Mouse (Mus musculus): ENCODE measurements around the gene Spata21. TPM values are rescaled to one million over a fixed set of nuclear protein-coding genes. Genes with fewer than 3 reads are reported as not detected.

The Spata21 gene
- total RNA-seq, 2 experiments from 2014 or later = not detected

DNA sequence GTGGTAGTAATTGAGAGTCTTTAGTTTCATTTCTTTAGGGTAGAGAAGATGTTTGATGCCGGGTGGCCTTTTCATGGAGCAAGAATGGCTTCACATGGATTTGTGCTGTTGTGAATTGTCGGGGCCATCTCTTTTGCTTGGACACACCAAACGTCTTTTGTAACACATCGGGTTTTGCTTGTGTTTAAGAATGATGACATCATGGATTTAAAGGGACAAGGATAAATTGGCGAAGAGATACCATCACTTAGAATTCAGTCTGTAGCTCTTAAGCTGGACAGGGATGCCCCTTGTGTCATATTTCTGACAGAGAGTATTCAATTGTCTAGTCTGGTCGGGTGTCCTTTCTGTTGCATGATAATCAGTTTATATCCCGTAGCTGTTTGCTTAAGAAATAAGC is 61.0 kb downstream of the Spata21 start:
- no peak for DNase-seq (ENCODE audit: low spot score)

DNA sequence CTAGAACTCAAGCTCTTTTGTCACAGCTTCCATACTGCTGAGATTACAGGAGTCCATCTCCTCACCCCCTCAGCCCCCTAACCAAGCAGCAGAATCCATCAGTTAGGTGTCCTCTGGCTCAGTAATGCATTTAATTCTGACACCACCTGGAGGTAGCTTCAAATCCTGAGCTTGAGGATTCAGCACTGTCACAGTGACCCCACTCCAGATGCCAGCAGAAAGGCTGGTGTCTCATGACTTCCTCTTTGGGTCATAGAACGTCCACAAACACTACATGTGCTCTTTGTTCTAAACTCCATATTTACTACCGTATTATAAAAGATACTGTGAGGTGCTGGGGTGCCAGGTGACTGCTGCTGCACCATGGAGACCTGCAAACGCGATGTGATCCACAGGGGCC is 69.4 kb downstream of the Spata21 start:
- DNase-seq (ENCODE audit: low spot score) = no peak

DNA sequence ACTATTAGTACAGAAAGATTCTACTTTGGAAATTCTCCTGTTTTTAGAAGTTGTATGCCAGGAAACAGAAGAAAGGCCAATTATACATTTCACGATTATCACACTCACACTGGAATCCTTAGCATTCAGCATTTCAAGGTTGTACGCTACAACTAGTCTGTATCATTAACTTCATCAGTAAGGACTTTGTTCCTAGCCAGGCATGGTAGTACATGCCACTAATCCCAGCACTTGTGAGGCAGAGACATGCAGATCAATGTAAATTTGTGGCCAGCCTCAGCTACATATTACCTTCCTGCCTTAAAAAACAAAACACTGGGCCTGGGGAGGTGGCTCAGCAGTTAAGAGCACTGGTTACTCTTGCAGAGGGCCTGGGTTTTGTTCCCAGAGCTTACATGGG is 70.5 kb downstream of the Spata21 start:
- DNase-seq (ENCODE audit: low spot score) = no peak

DNA sequence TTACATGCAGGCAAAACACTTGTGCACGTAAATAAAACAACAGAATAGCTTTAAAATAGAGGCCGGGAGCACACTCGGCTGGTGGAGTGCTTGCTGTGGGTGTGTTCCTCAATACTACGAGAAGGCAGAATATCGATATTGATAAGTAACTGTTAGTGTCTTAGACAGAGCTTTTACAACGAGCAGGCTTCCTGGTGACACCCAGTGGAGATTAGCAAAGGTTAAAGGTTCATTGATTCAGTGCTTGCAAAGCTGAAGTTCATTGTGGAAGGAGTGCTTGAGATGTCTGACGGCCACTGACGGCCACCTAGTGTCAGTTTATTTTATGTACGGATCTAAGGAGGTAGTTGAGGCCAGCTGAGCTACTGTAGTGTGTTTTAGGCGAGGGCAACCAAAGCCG is 71.0 kb downstream of the Spata21 start:
- no peak for DNase-seq (ENCODE audit: low spot score)

DNA sequence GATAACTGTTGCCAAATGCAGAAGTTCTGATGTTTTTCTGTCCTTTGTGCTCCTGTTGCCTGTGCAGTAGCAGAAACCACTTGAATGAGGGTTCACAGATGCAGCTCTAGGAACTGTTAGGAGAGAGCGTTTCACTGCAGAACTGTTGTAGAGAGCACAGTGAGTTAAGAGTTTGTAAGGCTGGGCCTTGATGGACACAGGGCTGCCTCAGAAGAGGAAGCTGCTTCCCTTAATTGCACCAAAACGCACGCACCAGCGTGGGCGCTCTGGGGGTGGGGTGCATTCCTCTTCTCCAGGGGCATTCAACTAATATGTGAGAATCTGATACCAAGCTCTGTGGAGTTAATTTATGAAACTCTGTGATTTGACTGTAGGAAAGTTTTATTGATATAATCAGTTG is 71.5 kb downstream of the Spata21 start:
- DNase-seq (ENCODE audit: low spot score) = no peak

DNA sequence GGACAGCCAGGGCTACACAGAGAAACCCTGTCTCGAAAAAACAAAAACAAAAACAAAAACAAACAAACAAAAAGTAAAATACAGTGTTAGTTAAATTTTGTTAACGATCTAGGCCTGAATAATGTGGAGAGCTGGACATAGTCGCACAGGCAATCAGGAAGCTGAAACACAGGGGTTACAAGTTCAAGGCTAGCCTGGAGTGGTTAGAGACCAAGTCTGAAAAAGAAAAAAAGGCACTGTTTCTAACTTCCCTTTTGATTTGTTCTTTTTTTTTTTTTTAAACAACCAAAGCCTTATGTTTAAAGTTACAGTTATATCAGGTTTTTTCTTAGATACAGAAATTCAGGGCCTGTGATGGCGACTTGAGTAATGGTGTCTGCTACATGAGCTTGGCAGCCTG is 72.1 kb downstream of the Spata21 start:
- no peak for DNase-seq (ENCODE audit: low spot score)

DNA sequence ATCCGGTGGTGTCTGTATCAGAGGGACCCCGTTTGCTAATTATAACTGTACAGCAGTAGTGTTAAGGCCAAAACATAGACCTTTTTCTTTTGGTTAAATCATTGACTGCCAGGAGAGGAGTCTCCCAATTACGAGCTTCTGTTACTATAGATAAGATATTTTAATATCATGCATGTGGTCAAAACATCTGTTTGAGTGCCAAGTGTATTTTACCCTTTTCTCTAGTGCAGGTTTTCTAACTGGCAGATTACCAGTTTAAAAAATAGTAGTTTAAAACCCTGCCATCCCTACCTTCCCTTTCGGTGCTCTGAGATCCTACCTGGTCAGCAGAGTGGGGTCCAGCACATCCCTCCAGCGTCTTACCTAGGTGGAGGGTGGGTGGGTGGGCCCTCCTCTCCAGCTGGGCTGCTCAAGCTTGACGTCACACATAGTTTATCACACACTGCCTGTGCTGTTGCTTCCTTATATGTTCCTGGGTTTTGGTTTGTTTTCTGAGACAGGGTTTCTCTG is 73.6 kb downstream of the Spata21 start:
- DNase-seq (ENCODE audit: low spot score) = no peak

Other genes with a start within 250 kb of the Spata21 start
- gene Padi1, start 242.6 kb upstream of the Spata21 start, total RNA-seq (2021) = under 1 TPM; 0.07 to 0.21 TPM
- 100 to 1,000 TPM; 129 to 189 TPM for gene Padi2, start 182.0 kb upstream of the Spata21 start, total RNA-seq (2021)
- gene Sdhb, start 127.1 kb upstream of the Spata21 start, total RNA-seq (2021) = 100 to 1,000 TPM; 630 to 677 TPM
- 10 to 100 TPM; 16.2 to 21.1 TPM for gene Atp13a2, start 101.5 kb upstream of the Spata21 start, total RNA-seq (2021)
- 1 to 10 TPM; 1.1 to 2.3 TPM for gene Mfap2, start 77.9 kb upstream of the Spata21 start, total RNA-seq (2021)
- gene Crocc, start 27.8 kb upstream of the Spata21 start, total RNA-seq (2021) = 1 to 10 TPM; 2.0 to 2.5 TPM
- 10 to 100 TPM; 12.9 to 16.2 TPM for gene Necap2, start 10.0 kb upstream of the Spata21 start, total RNA-seq (2021)
- 100 to 1,000 TPM; 160 to 163 TPM for gene Szrd1, start 51.4 kb downstream of the Spata21 start, total RNA-seq (2021)
- 10 to 100 TPM; 10.8 to 11.2 TPM for gene Fbxo42, start 59.6 kb downstream of the Spata21 start, total RNA-seq (2021)
- under 1 TPM in 1 of 2 experiments, not detected in 1; 0.31 TPM for gene Rsg1, start 125.6 kb downstream of the Spata21 start, total RNA-seq (2021)
- under 1 TPM; 0.32 to 0.33 TPM for gene Arhgef19, start 151.2 kb downstream of the Spata21 start, total RNA-seq (2021)
- 1 to 10 TPM; 1.6 to 2.9 TPM for gene Epha2, start 212.9 kb downstream of the Spata21 start, total RNA-seq (2021)

Data from gastrocnemius, adult 18-20 months (tissue).